Mouse (Mus musculus): ENCODE results near the gene Ppbp. TPM values are rescaled to one million over a fixed set of nuclear protein-coding genes. Genes with fewer than 3 reads are reported as not detected.

Gene Ppbp
- 1.0 and 1.9 TPM in 2 replicates for polyA plus RNA-seq (2012; rRNA removed)

- DNase-seq (ENCODE audit: low read depth) = no peak
These were observed at the start of gene Ppbp for GRCm38 (mm10) chr5:90768218-90768617. Ppbp (plus strand) TSS chr5:90768518.

- no peak for DNase-seq (ENCODE audit: low read depth)
These were observed 45.7 kb upstream of the Ppbp start for GRCm38 (mm10) chr5:90722656-90723055.

DNA sequence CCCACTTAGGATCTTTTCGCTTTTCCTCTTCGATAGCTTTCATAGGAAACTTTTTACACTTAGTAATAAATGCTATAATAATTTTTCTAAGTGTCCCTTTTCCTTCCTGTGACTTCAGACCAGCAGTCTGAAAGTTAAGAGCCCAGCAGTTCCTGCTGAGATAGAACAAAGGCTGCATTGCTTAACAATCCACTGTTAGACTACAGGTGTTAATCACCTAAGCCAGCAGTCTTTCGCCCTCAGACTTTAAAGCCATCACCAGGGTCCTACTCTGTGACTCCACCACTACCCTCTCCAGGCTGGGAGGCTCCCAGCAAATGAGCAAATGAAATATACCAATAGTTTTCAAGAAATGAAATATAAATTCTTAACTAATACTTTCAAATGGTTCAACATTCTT lies 40.1 kb upstream of the Ppbp start:
- no peak for DNase-seq (ENCODE audit: low read depth)

DNA sequence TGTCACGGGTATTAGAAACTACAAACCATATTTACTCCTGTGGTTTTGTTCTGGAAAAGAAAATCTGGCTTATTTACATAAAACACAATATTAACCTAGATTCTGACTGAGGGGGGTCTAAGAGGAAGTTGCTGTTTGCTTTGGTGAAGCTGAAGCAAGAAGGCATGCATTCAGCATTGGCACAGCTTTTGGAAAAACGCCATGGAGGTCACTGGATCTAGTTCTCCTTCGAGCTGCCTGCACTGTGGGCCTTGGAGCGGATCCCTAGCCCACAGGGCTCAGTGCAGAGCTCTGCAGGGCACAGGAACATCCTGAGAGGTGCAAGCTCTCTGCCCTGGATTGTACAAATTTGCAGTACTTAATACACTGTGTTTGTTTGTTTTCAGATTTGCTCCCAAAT lies 36.8 kb upstream of the Ppbp start:
- no peak for DNase-seq (ENCODE audit: low read depth)

- DNase-seq (ENCODE audit: low read depth) = no peak
These were observed 26.3 kb upstream of the Ppbp start for GRCm38 (mm10) chr5:90742029-90742428.

DNA sequence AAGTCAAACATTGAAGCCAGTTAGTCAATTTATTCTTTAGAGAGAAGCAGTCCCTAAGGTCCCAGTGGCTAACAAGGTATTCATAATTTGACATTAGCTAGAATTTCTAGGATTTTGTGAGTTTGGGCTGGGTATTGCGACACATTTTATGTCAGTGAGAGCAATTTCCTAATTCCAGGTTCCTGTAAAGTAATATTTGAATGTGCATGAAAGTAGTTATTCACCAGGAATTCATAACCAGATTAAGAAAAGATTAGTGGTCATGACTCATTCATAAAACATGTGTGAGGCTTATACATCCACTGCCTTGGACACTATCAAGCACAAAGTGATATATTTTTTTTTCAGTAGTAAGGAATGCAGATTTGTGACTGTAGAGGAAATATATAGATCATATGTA lies 14.4 kb upstream of the Ppbp start:
- DNase-seq (ENCODE audit: low read depth) = no peak

- peak; percentile 36 for DNase-seq (ENCODE audit: low read depth)
These were observed 10.2 kb upstream of the Ppbp start for GRCm38 (mm10) chr5:90758020-90758605.

DNA sequence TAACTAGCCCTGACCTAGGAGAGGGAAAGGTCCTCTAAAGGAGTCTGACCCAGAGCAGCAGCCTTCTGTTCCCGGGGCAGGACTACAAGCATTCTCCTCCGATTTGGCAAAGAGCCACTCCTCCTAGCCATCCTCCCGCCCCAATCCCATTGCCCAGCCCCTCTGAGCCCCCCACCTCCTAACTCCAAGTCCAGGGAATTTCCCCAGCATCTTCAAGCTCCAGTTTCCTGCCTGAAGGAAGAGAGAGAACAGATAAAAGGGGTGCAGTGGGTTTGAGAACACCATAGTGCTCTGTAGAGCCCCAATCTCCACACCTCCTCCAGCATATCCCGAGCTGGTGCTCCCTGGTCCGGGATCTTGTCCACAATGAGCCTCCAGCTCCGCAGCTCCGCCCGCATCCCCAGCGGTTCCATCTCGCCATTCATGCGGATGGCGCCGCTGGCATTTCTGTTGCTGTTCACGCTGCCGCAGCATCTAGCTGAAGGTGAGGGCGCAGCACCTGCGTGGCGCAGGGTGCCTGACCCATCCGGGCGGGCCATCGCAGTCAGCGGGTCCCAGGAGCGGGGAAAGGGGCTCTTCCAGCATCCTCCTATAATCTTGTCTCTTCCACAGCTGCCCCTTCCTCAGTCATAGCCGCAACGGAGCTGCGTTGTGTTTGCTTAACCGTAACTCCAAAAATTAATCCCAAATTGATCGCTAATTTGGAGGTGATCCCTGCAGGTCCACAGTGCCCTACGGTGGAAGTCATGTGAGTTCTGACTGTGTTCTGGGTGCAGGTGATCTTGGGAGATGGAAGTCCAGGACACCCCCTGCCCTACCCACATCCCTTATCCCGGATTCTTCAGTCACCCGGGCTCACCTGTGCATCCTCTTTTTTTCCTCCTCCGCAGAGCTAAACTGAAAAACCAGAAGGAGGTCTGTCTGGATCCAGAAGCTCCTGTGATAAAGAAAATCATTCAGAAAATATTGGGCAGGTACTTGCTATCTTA lies 8.9 kb upstream of the Ppbp start, which contains the start of gene Cxcl5:
Cxcl5 (plus strand) TSS at position 284 of the 989 bp plus-strand sequence.
- DNase-seq (ENCODE audit: low read depth) = no peak

DNA sequence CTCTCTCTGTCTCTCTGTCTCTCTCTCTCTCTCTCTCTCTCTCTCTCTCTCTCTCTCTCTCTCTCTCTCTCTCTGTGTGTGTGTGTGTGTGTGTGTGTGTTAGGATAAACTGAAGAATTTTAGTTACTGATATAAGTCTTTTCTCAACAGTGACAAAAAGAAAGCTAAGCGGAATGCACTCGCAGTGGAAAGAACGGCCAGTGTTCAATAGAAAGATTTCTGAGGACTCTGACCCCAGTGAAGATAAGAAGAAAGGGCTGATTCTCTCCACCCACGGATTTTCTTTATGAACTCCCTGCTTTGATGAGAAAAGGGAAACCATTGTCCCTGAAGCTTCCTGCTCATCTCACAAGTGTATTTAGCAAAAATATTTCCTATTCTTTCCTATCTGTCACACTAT lies 8.0 kb upstream of the Ppbp start:
- no peak for DNase-seq (ENCODE audit: low read depth)

GRCm38 (mm10) chr5:90760844-90761243 lies 7.5 kb upstream of the Ppbp start:
- no peak for DNase-seq (ENCODE audit: low read depth)

GRCm38 (mm10) chr5:90761834-90762233 lies 6.5 kb upstream of the Ppbp start:
- DNase-seq (ENCODE audit: low read depth) = no peak

DNA sequence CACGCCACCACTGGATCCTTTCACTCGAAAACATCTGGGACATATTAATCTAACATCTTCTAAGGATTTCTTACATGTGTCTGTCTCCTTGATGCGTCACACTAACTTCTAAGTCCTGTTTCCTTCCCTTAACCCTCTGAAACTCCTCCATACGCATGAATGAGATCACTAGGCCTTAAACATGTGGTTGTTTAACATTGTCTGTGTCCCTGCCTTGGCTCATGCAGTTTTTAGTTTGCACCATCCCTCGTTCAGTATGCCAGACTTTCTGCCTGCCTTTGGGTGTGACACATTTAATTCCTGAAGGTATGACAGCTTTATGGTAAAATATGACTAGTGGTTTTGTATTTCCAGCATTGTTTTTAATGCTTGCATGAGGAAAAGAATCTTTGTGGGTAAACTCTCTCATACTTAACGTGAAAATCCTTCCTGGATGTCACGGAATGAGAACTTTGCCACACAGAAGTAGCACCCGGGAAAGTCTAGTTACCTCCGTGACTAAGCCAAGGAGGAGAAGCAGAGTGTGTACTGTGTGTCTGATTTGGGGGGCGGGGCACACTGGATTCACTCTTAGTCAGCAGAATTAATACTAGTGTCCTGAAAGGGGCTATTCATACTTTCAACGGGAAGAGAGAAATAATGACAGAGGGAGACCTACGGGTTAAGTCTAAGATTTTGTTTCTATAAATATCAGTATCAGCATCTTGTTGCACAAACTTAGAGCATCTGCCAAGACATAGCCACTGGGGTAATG lies 4.2 kb upstream of the Ppbp start:
- DNase-seq (ENCODE audit: low read depth) = no peak

GRCm38 (mm10) chr5:90765821-90766606 lies 2.3 kb upstream of the Ppbp start:
- no peak for DNase-seq (ENCODE audit: low read depth)

DNA sequence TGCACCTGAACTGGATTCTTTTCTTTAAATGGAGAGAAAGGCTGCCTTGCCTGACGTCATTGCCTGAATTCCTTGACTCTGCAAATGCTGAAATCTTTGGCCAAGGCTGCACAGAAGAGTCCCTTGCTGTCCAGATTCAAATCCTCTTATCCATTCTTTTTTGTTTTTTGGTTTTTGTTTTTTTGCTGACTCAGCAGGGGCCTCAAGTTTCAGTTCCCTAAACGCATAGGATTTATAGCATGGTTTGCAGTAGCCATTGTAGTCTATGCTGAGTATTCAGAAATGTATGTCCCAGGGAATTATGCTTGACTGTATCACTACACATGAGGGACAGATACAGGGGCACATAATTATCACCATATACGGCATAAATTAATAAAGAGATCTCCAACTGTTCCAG lies 3.1 kb downstream of the Ppbp start:
- DNase-seq (ENCODE audit: low read depth) = no peak

GRCm38 (mm10) chr5:90771880-90772653 lies 3.7 kb downstream of the Ppbp start, which contains the start of gene Pf4:
Pf4 (plus strand) TSS chr5:90772435.
- no peak for DNase-seq (ENCODE audit: low read depth)

DNA sequence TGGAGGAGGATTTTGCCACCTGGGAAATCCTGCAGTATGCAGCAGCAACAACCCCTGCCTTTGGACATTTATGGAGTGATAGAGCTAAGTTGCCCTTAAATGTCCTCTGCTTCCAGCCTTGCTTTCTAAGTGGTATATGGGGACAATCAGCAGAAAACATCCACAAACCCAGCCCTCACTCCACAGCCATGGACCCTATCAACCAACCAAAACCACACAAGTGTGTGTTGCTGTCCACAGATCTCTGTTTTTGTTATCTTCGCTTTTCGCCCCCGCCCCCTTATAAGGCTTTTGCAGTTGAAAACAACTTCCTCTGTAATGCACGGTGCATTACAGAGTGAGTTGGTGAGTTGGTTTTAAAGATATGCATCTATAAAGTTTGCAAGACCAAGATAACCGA lies 7.2 kb downstream of the Ppbp start:
- DNase-seq (ENCODE audit: low read depth) = no peak

DNA sequence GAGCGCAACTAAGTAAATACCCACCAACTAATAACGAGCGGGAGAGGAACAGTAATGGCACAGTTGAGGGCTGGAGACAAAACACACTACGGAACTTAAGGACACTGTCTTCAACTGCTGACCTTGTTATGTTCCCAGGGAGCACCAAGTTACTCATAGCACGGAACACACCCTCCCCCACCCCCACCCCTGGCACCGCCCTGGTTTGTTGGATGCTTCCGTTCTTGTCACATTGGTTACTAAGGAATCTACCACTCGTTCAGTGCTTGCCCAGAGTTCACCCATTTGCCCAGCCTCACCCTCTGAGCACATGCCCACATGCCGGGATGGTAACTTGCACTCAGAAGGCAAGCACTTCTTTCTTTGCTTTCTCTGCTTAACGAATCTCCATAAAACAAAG lies 9.3 kb downstream of the Ppbp start:
- DNase-seq (ENCODE audit: low read depth) = no peak

DNA sequence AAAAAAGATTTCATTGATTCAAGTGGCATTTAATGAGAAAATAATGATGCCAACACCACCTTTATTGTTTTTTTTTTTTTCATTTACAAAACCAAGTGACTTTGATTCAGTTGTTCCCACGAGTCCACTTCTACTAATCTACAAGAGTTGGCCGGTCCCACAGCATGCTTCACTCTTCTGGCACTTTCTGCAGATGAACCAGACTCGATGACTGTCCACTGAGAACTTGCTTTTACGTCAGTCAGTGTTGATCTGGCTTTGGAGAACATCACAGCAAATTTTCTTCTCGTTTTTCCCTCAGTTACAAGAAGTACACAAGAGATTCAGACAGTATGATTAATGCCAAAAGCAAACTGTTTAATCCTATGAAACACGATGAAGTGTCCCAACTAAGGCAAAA lies 10.5 kb downstream of the Ppbp start:
- DNase-seq (ENCODE audit: low read depth) = no peak

DNA sequence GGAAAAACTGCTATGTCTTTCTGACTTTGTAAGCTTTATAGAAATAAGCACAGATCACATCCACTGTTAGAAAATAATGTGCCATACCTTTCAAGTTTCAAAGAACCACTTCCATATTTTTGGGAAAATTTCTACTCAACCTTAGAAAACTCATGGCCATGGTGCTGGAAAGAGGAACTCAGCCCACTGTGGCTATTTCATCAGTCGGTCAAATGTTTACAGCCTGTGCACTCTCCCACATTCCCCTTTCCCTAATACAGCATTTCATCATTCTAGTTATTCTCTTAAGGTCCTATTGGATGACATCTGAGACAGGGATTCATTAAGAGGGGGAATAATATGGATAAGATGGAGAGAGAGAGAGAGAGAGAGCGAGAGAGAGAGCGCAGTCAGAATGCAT lies 15.4 kb downstream of the Ppbp start:
- no peak for DNase-seq (ENCODE audit: low read depth)
